Mouse (Mus musculus): Measurements from ENCODE around the gene Mroh7. TPM values are rescaled to one million over a fixed set of nuclear protein-coding genes. Genes with fewer than 3 reads are reported as not detected.
A peak's percentile ranks its signal among the peaks of the same experiment; 100 is the strongest.
"Not testable (repeated sequence)": the region's sequence is repeated elsewhere in the genome, so short reads cannot be mapped to it uniquely, and the experiment has no call there.

The Mroh7 gene
- 1 to 10 TPM; 2.0 to 2.4 TPM for total RNA-seq (2021)

DNA sequence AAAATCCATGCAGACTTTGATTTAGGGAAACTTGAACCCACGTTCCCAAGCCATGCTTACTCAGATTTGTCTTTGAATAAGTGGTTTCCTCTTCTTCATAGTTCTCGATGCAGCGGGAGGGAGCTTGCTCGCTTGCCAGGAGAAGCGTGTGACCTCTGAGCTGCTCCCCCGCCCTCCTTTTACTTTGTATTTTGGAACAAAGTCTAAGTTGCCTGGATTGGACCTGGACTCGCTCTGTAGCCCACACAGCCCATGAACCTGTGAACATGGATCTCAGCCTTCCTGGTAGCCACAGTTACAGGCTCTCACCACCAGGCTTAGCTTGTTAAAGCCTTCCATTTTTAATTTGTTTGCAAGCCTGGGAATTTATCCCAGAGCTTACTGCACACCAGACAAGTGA, at the start of gene Mroh7:
TSS of gene Mroh7 (minus strand) at position 112 of the 400 bp plus-strand sequence.
- DNase-seq (ENCODE audit: extremely low spot score in 1 of 2, low spot score in 1 of 2): no peak

GRCm38 (mm10) chr4:106780045-106780444, 49.3 kb upstream of the Mroh7 start:
- DNase-seq (ENCODE audit: extremely low spot score in 1 of 2, low spot score in 1 of 2): peak in 1 of 2 experiments; percentile 23

- peak; percentile 54 to 77 for DNase-seq (ENCODE audit: extremely low spot score in 1 of 2, low spot score in 1 of 2)
Observed at GRCm38 (mm10) chr4:106778116-106778788, 47.5 kb upstream of the Mroh7 start.

DNA sequence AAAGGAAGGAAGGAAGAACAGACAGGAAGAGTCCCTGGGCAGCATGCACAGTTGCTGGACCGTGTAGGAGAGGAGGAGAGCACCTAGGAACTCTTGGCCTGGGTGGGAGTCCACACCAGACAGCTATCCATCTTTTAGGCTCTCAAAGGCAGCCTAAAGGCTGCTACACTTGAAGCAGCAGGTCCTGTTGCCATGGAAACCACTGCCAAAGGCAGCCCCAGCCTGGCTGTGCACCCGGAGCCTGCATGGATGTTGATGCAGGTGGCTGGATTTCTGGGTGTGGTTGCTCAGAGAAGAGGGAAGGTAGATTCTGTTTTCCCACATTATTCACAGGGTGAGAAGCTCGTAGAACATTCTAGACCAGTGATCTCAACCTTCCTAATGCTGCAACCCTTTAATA, 46.3 kb upstream of the Mroh7 start:
- peak in 1 of 2 experiments; percentile 41 for DNase-seq (ENCODE audit: extremely low spot score in 1 of 2, low spot score in 1 of 2)

DNA sequence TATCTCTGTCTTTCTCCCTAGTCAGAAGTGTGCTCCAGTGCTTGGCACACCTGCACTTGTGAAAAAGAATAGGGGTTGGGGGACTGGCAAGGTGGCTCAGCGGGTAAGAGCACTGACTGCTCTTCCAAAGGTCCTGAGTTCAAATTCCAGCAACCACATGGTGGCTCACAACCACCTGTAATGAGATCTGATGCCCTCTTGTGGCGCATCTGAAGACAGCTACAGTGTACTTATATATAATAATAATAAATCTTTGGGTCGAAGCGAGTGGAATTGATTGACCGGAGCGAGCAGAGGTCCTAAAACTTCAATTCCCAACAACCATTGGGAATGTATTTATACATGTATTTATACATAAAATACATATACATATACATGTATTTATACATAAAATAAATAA, 45.0 kb upstream of the Mroh7 start:
- not testable (repeated sequence) for DNase-seq (ENCODE audit: extremely low spot score in 1 of 2, low spot score in 1 of 2)

DNA sequence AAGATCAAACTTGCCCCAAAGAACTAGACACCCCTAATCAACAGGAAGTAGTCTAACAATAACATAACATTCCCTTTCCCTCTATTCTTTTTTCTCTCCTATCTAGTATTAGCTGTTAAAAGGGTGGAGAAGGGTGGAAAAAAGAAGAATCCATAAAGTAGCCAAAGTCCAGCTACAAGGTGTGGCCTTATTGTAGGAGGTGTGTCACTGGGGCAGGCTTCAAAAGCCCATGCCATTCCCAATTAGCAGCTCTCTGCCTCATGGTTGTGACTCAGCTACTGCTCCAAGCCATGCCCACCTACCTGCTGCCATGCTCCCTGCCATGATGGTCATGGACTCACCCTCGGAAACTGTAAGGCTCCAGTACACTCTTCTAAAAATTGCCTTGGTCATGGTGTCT, 41.8 kb upstream of the Mroh7 start:
- no peak for DNase-seq (ENCODE audit: extremely low spot score in 1 of 2, low spot score in 1 of 2)

DNA sequence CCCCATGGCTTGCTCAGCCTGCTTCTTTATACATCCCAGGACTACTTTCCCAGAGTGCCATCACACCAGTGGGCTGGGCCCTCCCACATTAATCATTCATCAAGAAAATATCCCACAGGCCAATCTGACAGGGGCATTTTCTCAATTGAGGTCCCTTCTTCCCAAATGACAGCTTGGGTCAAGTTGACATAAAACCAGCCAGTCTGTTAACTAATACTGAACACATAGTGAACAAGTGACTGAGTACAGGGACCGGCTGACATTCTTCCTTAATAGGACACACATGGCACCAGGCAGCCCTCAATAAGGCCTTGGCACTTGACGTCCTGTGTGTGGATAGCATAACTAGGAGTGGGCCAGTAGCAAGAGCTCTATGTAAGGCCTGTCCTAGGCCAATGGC, 38.6 kb upstream of the Mroh7 start:
- DNase-seq (ENCODE audit: extremely low spot score in 1 of 2, low spot score in 1 of 2): no peak

DNA sequence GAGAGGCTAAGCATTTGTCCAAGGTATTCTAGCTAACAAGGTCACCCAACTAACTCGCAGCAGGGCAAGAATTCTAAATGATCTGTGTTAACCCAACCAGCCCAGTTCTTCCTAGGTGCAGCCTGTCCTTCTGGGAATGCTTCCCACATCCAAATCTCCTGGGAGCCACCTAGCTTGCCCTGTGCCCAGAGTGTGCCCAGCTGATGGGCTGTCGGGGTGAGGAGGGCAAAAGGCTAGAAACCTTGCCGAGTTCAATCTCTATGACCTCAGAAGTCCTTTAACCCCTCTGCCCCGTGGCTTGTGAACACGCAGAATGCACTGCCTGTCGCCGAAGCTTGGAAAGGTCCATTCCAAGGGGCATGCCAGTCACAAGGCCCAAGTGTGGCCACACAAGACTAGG, 33.4 kb upstream of the Mroh7 start:
- DNase-seq (ENCODE audit: extremely low spot score in 1 of 2, low spot score in 1 of 2): no peak

DNA sequence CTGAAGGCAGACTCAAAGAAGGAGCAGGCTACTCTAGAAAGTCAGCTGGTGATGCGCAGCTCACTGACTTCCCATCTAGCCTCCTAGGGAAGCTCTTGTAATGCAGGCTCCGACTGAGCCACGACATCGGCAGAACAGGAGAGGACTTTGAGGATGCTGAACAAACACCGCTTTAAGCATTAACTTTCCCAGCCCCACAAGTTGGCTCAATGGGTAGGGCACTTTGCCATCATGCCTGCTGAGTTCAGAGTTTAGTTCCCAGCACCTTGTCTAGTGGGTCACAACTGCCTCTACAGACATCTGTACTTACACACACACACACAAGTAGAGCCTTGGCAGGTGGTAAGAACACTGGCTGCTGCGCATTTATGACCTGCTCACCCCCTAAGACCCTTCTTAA, 21.0 kb upstream of the Mroh7 start:
- no peak for DNase-seq (ENCODE audit: extremely low spot score in 1 of 2, low spot score in 1 of 2)

- DNase-seq (ENCODE audit: extremely low spot score in 1 of 2, low spot score in 1 of 2): peak; percentile 55 to 61
Observed at GRCm38 (mm10) chr4:106749699-106750098, 19.0 kb upstream of the Mroh7 start.

GRCm38 (mm10) chr4:106747001-106747580, 16.4 kb upstream of the Mroh7 start:
- DNase-seq (ENCODE audit: extremely low spot score in 1 of 2, low spot score in 1 of 2): no peak

DNA sequence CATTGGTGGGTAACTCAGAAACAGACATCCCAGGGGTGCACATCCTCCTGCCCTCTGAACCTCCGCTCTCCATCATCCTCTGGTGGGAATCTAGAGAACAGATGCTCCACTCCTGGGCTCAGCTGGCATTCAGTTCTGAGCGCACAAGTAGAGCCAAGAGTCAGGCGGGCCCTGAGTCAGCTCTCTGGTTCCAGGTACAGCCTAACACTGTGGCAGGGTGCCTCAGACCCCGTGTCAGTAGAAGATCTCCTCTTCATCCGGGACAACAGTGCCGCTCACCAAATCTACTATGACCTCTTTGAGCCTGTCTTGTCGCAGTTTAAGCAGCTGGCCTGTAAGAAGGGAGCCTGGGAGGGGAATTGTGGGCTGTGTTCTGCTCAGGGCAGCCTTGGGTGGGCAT, 15.1 kb upstream of the Mroh7 start:
- DNase-seq (ENCODE audit: extremely low spot score in 1 of 2, low spot score in 1 of 2): no peak

GRCm38 (mm10) chr4:106737904-106738303, 7.2 kb upstream of the Mroh7 start:
- no peak for DNase-seq (ENCODE audit: extremely low spot score in 1 of 2, low spot score in 1 of 2)

- DNase-seq (ENCODE audit: extremely low spot score in 1 of 2, low spot score in 1 of 2): not testable (repeated sequence)
Observed at GRCm38 (mm10) chr4:106736884-106737283, 6.2 kb upstream of the Mroh7 start.

- no peak for DNase-seq (ENCODE audit: extremely low spot score in 1 of 2, low spot score in 1 of 2)
Observed at GRCm38 (mm10) chr4:106733636-106734035, 2.9 kb upstream of the Mroh7 start, which contains the start of gene Fam151a. TSS of gene Fam151a (plus strand) at chr4:106733889.

DNA sequence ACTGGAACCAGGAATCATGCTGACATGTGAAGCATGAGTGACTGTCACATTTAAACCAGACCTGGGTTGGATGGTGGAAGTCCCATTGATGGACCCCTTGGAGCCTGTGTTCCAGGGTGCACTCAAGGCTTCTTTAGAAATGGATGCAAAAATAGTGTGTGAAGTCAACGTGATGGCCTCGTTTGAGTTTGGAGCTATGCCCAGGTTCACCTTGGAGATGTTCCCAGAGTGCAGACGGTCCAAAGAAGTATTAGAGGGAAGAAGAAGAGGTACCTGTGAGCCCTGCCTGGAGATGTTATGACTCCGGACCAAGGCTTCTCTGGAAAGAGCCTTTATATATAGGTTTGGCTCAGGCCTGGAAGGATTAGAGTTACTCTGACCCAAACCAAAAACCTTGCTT, 10.1 kb downstream of the Mroh7 start:
- DNase-seq (ENCODE audit: extremely low spot score in 1 of 2, low spot score in 1 of 2): no peak

- DNase-seq (ENCODE audit: extremely low spot score in 1 of 2, low spot score in 1 of 2): no peak
Observed at GRCm38 (mm10) chr4:106713622-106714021, 17.1 kb downstream of the Mroh7 start.

GRCm38 (mm10) chr4:106708408-106708807, 22.3 kb downstream of the Mroh7 start:
- DNase-seq (ENCODE audit: extremely low spot score in 1 of 2, low spot score in 1 of 2): peak; percentile 91 to 95

- no peak for DNase-seq (ENCODE audit: extremely low spot score in 1 of 2, low spot score in 1 of 2)
Observed at GRCm38 (mm10) chr4:106707957-106708356, 22.8 kb downstream of the Mroh7 start.

- no peak for DNase-seq (ENCODE audit: extremely low spot score in 1 of 2, low spot score in 1 of 2)
Observed at GRCm38 (mm10) chr4:106705096-106705665, 25.5 kb downstream of the Mroh7 start.

- DNase-seq (ENCODE audit: extremely low spot score in 1 of 2, low spot score in 1 of 2): peak in 1 of 2 experiments; percentile 43
Observed at GRCm38 (mm10) chr4:106704416-106704815, 26.3 kb downstream of the Mroh7 start.

- no peak for DNase-seq (ENCODE audit: extremely low spot score in 1 of 2, low spot score in 1 of 2)
Observed at GRCm38 (mm10) chr4:106703956-106704355, 26.8 kb downstream of the Mroh7 start.
